Mouse (Mus musculus) gastrocnemius, postnatal 10 days (tissue): Measurements from ENCODE around the gene 2300002M23Rik. TPM values are rescaled to one million over a fixed set of nuclear protein-coding genes. Genes with fewer than 3 reads are reported as not detected.

ENCODE experiments used
- DNase-seq: peaks from one replicate; pipeline ENCODE4 v3.0.0; 2021; ENCODE audit warnings: mixed read lengths
- total RNA-seq, 2 experiments: library from RNA; stranded (reverse); gene quantifications; 2 replicates each; pipeline ENCODE4 v1.2.3; 2021

Gene 2300002M23Rik
- total RNA-seq, 2 experiments from 2014 or later: not detected

- DNase-seq: no peak
These were observed 49.9 kb downstream of the 2300002M23Rik start for GRCm38 (mm10) chr17:35617127-35617526.

Other genes starting within 250 kb of the 2300002M23Rik start
- gene H2-Q1, start 247.0 kb upstream of the 2300002M23Rik start, total RNA-seq: under 1 TPM; 0.23 to 0.70 TPM
- gene H2-Q2, start 225.2 kb upstream of the 2300002M23Rik start, total RNA-seq: under 1 TPM; 0.34 to 0.45 TPM
- gene H2-Q4, start 187.8 kb upstream of the 2300002M23Rik start, total RNA-seq: 1 to 10 TPM; 5.1 to 6.0 TPM
- under 1 TPM in 1 of 2 experiments, not detected in 1; 0.43 TPM for gene H2-Q6, start 142.6 kb upstream of the 2300002M23Rik start, total RNA-seq
- gene H2-Q7, start 128.3 kb upstream of the 2300002M23Rik start, total RNA-seq: 1 to 10 TPM in 1 of 2 experiments, under 1 TPM in 1; 0.68 to 1.4 TPM
- under 1 TPM; 0.14 to 0.52 TPM for gene H2-Q10, start 97.4 kb upstream of the 2300002M23Rik start, total RNA-seq
- not detected for gene Pou5f1, start 61.4 kb upstream of the 2300002M23Rik start, total RNA-seq
- 10 to 100 TPM; 11.6 to 13.6 TPM for gene Tcf19, start 50.6 kb upstream of the 2300002M23Rik start, total RNA-seq
- gene Cchcr1, start 50.4 kb upstream of the 2300002M23Rik start, total RNA-seq: 1 to 10 TPM; 5.0 to 6.8 TPM
- not detected for gene Psors1c2, start 34.2 kb upstream of the 2300002M23Rik start, total RNA-seq
- gene Cdsn, start 15.3 kb upstream of the 2300002M23Rik start, total RNA-seq: under 1 TPM; 0.14 to 0.19 TPM
- gene Sfta2, start 34.1 kb downstream of the 2300002M23Rik start, total RNA-seq: not detected
- gene Gm9573, start 59.2 kb downstream of the 2300002M23Rik start, total RNA-seq: not detected
- gene Mucl3, start 76.2 kb downstream of the 2300002M23Rik start, total RNA-seq: not detected
- gene Vars2, start 100.1 kb downstream of the 2300002M23Rik start, total RNA-seq: 10 to 100 TPM; 17.0 to 24.0 TPM
- 10 to 100 TPM; 18.2 to 20.5 TPM for gene Gtf2h4, start 106.3 kb downstream of the 2300002M23Rik start, total RNA-seq
- 10 to 100 TPM; 35.2 to 42.8 TPM for gene Ddr1, start 137.2 kb downstream of the 2300002M23Rik start, total RNA-seq